Mouse (Mus musculus) layer of hippocampus, postnatal 14 days (tissue): ENCODE data around the gene Afg3l1. TPM values are rescaled to one million over a fixed set of nuclear protein-coding genes. Genes with fewer than 3 reads are reported as not detected.
A peak's percentile ranks its signal among the peaks of the same experiment; 100 is the strongest.
"Not testable (repeated sequence)": the region's sequence is repeated elsewhere in the genome, so short reads cannot be mapped to it uniquely, and the experiment has no call there.

Source experiments
- DNase-seq, 2 experiments: peaks; one replicate each; pipeline ENCODE4 v3.0.0; 2021 to 2022; ENCODE audit warnings: low spot score in 2 of 2, mixed read lengths in 1 of 2
- total RNA-seq, 2 experiments: library from RNA; stranded (reverse); gene quantifications; 2 replicates each; pipeline ENCODE4 v1.2.3; 2021

The Afg3l1 gene
- total RNA-seq, 2 experiments from 2014 or later = 31.2 to 32.5 TPM

DNA sequence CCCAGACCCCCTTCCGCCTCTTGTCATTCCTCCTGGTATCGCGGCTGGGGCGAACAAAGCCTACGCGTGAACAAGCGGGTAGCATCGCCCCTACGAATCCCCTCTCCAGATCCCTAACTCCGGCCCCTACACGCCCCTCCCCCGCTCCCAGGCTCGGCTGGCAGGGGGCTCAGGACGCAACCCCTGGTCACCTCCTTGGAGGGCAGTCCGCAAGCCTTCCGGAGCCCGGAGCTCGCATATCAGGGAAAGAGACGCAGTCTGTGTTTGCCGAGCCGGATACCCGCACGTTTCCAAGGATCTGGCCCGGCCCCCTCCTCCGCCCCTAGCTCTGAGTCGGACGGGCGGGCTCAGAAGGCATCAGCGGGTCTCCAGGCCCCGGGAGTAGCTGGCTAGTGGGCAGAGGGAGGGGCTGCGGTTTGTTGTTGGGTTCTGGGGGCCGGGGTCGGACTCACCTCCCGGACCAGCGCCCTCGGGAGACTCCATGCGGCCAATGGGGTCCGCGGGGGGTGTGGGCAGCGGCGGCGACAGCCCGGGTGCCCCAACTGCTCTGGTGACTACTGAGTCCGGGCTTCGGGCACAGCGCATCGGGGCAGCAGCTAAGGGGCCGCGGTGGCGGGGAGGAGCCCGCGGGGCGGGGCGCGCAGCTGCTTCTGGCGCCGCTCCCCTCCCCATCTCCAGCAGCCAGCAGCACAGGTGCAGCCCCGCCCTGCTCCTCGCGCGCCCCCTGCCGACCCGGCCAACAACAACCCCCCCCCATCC lies 37.3 kb downstream of the Afg3l1 start, which contains the start of gene Dbndd1:
Dbndd1 (minus strand) TSS at position 683 of the 759 bp plus-strand sequence.
- peak; percentile 40 to 52 for DNase-seq

DNA sequence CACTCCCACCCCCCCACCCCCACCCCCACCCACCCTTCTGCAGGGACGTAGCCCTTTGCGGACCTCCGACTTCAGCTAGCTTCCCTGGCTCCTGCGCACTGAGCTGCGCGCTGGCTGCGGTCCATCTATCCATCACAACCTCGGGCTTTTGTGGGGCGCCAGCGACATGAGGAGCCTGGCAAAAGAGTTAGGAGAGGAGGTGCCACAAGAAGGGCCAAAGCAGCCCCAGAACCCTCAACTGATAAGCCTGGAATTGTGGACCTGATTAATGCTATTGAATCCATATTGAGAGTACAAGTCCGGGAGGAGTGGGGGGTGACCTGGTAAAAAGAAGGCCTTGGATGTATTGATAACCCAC lies 37.8 kb downstream of the Afg3l1 start:
- DNase-seq = no peak

DNA sequence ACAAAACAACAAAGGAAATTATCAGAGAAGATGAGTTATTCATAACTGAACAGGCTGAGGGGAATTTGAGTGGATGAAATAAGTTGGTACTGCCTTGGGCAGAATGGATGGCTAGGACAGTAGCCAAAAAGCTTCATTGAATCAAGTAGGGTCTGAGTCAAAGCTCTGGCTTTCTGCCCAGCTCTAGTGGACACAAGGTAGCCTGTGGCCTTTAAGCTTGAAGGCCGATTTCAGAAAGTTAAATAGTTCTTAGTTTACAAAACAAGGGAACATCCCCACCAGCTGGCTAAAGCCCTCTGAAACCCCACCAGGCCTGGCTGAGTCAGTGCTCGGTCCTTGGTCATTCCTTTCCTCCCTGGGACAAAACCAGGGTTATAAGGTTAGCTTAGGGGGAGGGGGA lies 38.9 kb downstream of the Afg3l1 start:
- no peak for DNase-seq

DNA sequence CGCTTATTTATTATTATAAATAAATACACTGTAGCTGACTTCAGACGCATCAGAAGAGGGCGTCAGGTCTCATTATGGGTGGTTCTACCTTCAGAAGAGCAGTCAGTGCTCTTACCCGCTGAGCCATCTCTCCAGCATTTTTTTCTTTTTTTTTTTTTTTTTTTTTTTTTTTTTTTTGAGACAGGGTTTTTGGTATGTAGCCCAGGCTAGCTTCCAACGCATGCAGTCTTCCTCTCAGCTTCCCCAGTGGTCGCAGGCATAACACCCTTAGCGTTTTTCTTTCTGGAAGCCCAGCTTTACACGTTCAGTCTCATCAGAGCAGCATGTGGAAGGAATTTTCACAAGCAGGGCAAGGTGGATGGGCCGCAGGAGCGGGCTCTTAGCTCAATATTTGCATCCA lies 40.5 kb downstream of the Afg3l1 start:
- no peak for DNase-seq

DNA sequence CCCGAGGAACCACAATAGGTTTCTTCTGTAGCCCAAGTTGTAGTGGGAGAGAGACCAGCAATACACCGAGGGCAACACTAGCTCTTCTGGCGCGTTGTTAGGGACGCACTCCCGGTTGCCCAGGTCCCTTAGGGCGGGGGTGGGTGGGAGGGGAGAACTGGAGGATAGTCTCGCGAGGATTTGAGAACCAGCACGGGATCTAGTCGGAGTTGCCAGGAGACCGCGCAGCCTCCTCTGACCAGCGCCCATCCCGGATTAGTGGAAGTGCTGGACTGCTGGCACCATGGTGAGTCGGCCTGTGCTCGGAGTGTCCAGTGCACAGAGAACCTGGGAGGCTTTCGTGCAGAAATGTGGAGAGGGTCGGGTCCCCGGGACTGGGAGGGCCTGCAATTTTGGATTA lies 41.0 kb downstream of the Afg3l1 start, which contains the start of gene Gas8:
Gas8 (plus strand) TSS at position 168 of the 400 bp plus-strand sequence.
- DNase-seq = peak; percentile 86 to 93

DNA sequence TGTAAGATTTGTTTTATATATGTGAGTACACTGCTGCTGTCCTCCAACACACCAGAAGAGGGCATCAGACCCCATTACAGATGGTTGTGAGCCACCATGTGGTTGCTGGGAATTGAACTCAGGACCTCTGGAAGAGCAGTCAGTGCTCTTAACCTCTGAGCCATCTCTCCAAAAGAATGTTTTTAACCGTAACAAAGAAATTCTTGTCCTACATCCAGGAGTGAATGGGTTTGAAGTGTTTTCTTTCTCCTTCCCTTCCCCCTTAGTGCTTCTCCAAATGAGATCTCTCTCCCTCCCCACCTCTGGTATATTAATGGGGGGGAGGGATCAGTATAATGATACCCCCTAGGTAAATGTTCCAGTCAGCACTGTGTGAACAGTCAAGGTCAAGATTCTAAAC lies 42.3 kb downstream of the Afg3l1 start:
- DNase-seq = not testable (repeated sequence)

DNA sequence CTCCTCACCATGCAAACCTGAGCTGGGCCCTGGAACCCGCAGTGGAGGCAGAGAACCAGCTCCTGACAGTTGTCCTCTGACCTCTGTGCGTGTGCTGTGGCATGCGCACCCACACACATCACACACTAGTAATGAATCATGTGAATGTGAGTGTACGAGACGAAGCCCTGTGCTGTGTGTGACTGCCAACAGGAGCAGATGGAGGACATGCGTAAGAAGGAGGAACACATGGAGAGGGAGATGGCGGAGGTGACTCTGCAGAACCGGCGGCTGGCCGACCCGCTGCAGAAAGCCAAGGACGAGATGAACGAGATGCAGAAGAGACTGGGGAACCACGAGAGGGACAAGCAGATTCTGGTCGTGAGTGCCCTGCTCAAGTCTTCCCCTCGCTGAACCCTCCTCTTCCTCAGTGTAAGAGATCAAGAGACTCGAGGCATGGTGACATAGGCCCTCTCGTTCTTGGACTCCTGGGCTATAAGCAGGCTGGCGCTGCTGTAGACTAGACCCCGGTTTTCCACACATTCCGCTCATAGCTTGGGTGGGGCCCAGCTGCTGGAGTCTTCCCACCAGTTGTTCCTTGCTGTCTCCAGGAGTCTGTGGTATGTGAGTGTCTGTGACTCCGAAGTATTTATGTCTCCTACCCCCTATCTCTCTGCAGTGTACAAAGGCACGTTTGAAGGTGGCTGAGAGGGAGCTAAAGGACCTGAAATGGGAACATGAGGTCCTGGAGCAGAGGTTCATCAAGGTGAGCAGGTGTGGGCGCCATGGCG lies 50.2 kb downstream of the Afg3l1 start:
- peak; percentile 23 to 44 for DNase-seq

DNA sequence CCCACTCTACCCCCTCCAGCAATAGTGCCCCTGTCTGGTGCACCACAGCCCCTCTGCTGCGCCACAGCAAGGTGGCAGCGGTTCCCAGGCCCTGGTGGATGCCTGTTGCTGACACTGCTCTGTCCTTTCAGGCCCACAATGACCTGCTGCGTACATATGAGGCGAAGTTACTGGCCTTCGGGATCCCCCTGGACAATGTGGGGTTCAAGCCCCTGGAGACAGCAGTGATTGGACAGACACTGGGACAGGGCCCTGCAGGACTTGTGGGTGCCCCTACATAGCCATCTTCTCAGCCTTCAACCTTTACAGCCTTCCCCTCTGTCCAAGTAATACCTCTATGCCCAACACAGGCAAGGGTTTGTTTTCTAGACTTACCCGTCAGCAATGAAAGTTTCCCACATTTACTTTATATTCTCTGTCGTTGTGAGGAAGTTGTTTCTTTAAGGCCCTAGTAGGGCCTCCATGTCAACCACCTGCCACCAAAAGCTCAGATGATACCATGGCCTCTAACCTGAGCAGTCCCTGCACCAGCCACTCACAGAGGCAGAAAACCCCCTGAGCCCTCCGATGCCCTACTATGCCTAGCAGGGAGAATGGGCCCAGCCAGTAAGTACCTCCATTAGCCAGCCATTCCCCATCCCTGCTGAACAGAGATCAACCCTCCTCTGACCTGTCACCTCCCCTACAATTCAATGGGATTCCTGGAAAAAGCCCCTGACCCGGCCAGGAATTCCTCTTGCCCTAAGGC lies 58.7 kb downstream of the Afg3l1 start:
- DNase-seq = no peak

DNA sequence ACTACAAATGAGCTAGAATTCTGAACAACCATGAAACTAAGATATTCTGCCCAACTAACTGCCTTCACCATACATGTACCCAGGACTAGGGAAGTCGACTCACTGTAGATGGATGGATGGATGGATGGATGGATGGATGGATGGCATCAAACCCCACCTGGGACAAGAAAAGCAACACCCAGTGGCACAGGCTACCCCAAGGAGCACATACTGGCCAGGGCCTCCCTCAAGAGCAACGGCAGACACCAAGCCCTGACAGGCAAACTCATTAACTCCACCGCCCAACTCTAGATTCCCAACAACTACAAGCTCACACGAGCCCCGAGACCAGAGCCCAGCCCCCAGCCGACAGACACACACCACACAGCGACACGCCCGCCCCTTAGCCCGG lies 59.3 kb downstream of the Afg3l1 start:
- no peak for DNase-seq

DNA sequence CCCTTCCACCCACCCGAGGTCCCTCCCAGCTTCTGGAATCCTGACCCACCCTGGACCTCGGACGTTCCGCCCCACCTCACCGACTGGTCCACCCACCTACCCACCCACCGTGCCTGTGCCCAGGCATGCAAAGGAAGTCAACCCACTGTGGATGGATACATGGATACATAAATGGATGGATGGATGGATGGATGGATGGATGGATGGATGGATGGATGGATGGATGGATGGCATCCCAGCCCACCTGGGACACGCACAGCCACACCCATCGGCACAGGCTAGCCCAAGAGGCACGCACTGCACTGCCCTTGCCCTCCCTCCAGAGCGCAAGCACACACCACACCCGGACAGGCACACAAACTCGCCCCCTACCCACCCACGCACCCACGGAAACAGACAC lies 59.9 kb downstream of the Afg3l1 start:
- not testable (repeated sequence) for DNase-seq

Other genes with a start within 250 kb of the Afg3l1 start
- 100 to 1,000 TPM; 106 to 111 TPM for gene Spata2l, start 241.7 kb upstream of the Afg3l1 start, total RNA-seq
- 10 to 100 TPM; 22.4 to 23.3 TPM for gene Zfp276, start 223.7 kb upstream of the Afg3l1 start, total RNA-seq
- gene Vps9d1, start 223.6 kb upstream of the Afg3l1 start, total RNA-seq = 10 to 100 TPM; 56.3 to 58.0 TPM
- 1 to 10 TPM; 2.6 to 5.3 TPM for gene Fanca, start 159.3 kb upstream of the Afg3l1 start, total RNA-seq
- 10 to 100 TPM; 15.4 to 15.6 TPM for gene Spire2, start 145.2 kb upstream of the Afg3l1 start, total RNA-seq
- gene Tcf25, start 104.2 kb upstream of the Afg3l1 start, total RNA-seq = 100 to 1,000 TPM; 490 to 516 TPM
- under 1 TPM in 1 of 2 experiments, not detected in 1; 0.10 TPM for gene Mc1r, start 70.8 kb upstream of the Afg3l1 start, total RNA-seq
- gene Tubb3, start 66.5 kb upstream of the Afg3l1 start, total RNA-seq = 100 to 1,000 TPM; 559 to 591 TPM
- gene Def8, start 54.4 kb upstream of the Afg3l1 start, total RNA-seq = 10 to 100 TPM; 72.0 to 78.2 TPM
- gene Dbndd1, start 37.6 kb downstream of the Afg3l1 start, total RNA-seq = 10 to 100 TPM in 1 of 2 experiments, 1 to 10 TPM in 1; 9.9 to 13.8 TPM
- 10 to 100 TPM; 31.7 to 31.8 TPM for gene Gas8, start 40.9 kb downstream of the Afg3l1 start, total RNA-seq
- 10 to 100 TPM; 44.7 to 46.3 TPM for gene Rhou, start 176.0 kb downstream of the Afg3l1 start, total RNA-seq